Mouse (Mus musculus) heart, adult 9 months (tissue): ENCODE data around the gene Fcho2.
A peak's percentile ranks its signal among the peaks of the same experiment; 100 is the strongest.
"Not testable (repeated sequence)": the region's sequence is repeated elsewhere in the genome, so short reads cannot be mapped to it uniquely, and the experiment has no call there.

Experiments
- DNase-seq, 2 experiments: peaks; one replicate each; pipeline ENCODE4 v3.0.0; 2022; ENCODE audit warnings: low spot score in 2 of 2

Gene Fcho2

DNA sequence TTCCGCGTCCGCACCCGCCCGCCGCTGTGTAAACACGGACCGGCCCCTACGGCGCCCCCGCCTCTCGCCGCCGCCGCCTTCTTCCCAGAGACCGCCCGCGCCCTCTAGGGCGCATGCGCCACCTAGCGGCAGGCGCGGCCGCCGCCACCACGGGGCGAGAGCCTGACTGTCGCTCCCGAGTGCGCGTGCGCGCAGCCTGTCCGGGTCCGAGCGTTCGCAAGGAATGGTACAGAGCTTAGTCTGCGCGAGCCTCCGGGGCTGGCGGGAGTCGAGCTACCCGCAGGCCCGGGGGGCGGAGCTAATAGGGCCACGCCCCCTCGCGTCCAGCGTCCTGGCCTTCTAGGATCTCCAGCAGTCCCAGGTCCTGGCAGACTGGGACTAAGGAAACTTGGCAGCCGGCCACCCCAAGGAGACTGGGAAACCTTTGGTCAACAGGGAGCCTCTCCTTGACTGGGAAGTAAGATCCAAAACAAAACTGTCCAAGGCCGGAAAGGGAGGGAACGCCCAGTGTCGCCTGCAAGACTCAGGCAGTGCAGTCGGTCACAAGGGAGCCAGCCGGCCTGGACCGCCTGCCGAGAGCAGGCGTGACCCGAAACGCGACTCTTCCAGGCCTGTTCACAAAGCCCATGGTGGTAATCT, at the start of gene Fcho2:
Gene Fcho2, minus strand, starts transcription at position 303 of the 639 bp plus-strand sequence.
- DNase-seq = peak; percentile 100

DNA sequence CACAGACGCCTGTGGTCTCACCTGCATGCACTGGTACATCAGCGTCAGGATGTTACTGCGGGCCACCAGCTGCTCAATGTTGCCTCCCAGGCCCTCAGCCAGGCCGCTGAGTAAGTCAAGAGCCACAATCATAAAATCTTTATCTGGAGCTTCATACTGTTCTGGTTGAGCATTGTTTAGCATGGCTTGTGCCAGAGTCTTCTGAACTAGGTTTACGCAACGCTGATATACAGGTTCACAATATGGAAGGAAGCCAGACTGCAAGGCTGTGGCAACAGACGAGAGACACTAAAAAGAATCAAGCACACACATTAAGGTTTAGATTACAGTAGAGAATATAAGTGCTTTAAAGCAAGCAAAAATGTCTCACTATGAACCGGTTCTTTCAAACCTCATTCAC, 40.0 kb upstream of the Fcho2 start:
- no peak for DNase-seq

DNA sequence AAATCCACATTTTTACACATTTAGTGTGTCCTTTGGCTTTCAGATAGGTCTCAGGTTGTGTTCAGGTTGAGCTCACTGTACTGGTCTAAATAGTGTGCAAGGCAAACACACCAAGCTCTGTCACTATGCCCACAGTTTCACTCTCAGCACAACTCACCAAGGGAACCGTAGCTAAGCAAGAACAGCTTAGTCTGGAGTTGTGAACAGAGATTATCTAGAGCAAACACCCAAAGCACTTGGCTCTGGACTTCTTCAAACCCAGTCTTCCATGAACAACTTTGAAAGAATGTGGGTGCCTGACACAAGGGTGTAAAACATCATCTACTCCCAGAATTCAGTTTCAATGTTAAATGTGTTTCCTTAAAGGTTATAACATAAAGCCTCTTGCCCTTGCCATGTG, 30.5 kb upstream of the Fcho2 start:
- DNase-seq = no peak

DNA sequence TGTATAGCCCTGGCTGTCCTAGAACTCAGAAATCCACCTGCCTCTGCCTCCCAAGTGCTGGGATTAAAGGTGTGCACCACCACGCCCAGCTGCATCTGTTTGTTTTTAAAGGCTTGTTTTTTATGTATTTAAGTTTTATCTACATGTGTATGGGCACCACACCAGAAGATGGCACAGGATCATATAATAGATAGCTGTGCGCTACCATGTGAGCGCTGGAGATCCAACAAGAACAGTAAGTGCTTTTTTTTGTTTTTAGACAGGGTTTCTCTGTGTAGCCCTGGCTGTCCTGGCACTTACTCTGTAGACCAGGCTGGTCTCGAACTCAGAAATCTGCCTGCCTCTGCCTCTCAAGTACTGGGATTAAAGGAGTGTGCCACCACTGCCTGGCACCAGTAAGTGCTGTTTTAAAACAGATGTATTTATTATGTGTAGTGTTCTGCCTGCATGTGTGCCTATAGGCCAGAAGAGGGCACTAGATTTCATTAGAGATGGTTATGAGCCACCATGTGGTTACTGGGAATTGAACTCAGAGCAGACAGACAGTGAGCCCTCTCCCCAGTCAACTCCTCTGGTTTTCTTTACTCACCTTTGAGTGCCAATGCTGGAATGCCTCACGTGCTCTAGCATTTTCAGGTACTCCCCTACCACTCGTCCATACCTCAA, 21.3 kb upstream of the Fcho2 start:
- no peak for DNase-seq

DNA sequence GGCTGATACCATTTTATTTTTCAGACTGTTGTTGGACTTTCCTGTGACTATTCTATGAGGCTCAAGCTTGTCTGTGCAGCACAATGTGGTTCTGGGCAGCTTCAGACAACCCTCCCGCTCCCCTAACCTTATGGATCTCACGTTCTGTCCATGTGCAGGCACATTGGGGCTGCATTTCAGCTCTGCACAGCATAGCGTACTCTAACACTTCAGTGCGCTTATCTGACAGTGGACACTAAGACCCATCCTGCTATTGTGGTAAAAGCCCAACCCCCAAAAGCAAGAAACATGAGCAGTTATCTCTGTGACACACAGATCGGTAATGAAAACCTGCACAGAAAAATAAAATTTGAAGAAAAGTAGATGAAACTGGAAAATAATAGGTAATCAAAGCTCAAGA, 20.5 kb upstream of the Fcho2 start:
- no peak for DNase-seq

DNA sequence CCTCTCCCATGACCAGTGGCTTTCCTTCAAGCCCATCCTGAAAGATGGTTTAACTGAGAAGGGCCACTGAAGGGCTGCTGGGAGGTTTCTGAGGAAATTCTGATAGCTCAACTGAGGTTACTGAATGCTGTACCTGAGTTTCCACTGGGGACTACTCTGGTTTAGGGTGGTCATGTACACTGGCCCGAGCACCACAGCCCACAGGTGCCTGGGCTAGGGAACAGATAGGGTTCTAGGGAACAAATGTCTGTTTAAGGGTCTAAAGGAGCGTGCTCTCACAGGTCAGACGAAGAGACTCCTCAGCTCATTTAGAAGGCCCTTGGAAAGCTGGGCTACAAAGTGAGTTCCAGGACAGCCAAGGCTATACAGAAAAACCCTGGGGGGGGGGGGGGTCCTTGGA, 19.5 kb upstream of the Fcho2 start:
- DNase-seq = no peak

DNA sequence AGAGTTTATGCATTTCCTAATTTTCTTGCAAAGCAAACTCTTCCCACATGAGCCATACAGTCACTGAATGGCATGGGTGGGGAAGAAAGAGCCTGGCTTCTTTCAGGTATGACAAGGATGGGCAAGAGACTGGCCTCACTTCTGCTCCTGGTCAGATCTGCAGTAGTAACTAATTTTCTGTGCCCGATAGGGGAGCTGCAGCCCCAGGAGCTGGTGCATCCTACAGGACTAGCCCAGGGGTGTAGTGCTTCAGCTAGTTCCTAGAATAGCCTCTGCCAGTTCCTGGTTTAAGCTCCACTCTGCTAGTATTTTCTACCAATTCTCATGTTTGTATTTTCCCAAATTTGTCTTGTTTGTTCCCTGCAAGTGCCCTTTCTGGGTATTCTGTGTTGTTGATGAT, 18.9 kb upstream of the Fcho2 start:
- DNase-seq = no peak

DNA sequence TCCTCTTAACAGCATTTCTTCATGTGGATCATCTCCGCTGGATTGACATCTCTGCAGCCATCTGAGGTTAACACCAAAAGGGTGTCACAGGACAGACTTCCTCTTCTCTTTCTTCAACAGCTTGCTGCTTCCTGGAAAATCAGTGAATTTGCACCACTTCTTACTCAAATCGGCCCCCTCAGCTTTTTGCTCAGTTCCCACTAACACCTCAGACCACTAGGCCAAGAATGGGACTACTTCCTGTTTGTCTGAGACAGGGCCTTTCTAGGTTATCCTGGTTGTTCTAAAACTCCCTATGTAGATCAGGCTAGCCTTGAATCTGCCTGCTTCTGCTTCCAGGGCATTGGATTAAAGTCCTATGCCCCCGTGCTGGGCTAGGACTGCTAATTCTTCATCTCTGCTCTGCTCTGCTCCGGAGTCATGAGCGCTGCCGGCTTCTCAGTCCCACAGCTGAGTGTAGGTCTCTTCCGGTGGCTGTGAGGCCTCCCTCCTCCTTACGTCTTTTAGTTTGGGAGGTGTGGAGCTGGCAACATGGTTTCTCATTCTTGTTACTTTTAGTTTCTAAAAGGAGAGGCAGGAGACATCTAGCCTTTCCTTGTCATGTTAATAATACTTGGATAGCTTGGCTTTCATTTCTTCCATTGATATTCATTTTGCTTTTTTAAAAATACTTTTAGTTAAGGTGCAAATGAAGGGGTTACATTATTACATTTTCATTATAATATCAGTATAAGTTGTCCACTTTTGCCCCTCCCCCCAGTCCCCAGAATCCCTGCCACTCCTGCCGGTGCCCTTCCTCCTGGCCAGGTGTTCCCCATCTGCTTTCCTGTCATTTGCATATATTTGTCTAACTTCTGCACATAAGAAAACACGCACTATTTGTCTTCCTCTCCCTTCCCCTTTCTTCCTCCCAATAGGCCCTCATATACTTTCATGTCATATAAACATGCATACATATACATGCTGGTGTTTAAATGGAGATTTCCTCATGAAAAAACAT, 17.5 kb upstream of the Fcho2 start:
- peak in 1 of 2 experiments; percentile 24 for DNase-seq

DNA sequence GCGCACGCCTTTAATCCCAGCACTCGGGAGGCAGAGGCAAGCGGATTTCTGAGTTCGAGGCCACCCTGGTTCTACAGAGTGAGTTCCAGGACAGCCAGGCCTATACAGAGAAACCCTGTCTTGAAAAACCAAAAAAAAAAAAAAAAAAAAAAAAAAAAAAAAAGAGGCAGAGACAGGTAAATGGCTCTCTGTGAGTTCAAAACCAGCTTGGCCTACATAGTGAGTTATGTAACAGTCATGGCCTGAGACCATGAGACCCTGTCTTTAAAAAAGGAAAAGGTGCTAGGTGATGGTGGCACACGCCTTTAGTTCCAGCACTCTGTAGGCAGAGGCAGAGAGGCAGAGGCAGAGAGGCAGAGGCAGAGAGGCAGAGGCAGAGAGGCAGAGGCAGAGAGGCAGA, 13.8 kb upstream of the Fcho2 start:
- DNase-seq = not testable (repeated sequence)

DNA sequence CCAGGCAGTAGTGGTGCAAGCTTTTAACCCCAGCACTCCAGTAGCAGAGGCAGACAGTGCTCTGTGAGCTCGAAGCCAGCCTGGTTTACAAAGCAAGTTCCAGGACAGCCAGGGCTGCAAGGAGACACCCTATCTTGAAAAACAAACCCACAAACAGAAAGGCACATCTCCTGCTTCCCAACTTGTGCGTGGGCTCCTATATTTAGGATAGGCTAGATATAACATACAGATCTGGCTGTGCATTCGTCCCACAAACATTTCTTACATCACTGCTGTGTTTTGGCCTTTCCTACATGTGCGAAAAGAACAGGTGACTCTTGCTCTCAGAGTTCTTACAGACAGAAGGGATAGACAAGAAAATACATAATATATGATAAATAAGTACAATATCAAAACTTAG, 10.3 kb upstream of the Fcho2 start:
- no peak for DNase-seq

DNA sequence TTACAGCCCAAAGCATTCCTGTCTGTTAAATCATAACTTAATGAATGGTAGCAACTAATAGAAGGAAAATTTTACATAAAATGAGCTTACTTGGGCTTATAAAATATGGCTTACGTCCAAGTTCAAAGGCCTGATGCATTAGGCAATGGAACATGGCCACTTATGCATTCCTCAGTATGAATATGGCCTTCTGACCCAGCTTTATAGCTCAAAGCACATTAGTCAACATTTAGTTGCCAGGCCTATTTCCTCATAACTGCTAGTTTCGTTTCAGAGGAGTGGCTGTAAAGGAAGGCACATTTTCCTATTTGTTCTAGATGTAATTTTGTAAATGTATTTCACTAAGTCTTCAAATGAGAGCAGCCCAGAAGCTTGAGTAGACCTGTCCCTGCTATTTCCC, 3.8 kb upstream of the Fcho2 start:
- DNase-seq = no peak

DNA sequence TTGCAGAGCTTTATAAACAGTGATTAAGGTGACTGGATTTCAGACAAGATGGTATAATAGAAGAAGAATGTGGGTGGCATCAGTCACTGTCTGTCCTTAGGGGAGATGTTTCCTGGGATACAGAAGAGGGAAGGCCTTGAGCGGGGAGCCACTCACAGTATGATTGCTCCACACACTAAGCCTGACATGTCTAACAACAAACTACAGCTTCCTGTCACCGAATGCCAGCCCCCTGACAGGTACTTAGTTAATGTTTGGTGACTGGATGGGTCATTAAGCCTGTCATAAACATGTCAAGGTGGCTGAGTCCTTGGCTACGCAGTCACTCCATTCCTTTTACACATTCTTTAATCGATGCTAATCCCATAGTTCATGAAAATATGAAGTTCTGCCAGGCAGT, 3.0 kb upstream of the Fcho2 start:
- DNase-seq = no peak

DNA sequence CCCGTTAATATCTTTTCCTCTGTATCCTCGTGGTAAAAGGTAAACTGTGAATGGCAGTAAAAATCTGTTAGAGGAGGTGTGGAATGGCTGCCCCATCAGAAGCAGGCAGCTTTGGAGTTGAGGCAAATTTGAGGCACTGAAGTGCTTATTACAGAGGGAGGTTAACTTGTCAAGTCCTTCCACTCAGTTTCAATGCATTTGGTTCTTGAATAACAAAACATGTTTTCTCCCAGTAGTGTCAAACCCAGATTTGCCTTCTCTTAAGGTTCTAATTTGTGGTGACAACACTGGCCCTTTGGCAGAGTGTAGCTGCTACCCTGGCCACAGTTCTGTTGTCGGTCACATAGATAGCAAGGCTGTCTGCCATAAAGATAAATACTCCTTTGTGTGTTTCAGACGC, 2.5 kb upstream of the Fcho2 start:
- DNase-seq = no peak

DNA sequence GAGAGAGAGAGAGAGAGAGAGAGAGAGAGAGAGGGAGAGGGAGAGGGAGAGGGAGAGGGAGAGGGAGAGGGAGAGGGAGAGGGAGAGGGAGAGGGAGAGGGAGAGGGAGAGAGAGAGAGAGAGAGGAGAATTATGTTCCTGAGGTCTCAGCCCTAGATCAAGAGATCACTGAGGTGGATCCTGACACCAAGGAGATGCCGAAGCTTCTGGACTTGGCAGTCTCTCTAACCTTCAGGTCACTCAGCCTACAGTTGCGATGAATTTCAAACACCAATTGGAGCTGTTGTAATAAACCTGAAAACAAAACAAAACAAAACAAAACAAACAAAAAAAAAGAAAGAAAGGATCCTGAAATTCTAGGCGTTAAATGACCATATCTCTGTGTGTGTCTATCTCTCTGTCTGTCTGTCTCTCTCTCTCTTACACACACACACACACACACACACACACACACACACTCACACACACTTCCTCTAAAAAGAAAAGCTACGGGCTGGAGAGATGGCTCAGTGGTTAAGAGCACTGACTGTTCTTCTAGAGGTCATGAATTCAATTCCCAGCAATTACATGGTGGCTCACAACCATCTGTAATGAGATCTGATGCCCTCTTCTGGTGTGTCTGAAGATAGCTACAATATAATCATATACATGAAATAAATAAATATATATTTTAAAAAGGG, 1.9 kb upstream of the Fcho2 start:
- not testable (repeated sequence) for DNase-seq

DNA sequence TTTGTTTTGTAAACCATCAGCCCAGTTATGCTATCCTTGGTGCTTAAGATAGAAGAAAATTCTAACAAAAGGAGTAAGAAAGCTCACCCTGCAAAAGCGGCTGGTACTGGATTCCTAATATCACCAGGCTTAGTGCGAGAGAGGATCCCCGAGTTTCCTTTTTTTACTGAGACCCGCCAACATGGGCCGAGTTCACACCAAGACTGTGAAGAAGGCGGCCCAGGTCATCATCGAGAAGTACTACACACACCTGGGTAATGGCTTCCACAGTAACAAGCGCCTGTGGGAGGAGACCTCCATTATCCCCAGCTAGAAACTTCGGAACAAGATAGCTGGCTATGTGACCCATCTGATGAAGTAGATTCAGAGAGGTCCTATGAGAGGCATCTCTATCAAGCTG, 1.3 kb upstream of the Fcho2 start:
- no peak for DNase-seq

DNA sequence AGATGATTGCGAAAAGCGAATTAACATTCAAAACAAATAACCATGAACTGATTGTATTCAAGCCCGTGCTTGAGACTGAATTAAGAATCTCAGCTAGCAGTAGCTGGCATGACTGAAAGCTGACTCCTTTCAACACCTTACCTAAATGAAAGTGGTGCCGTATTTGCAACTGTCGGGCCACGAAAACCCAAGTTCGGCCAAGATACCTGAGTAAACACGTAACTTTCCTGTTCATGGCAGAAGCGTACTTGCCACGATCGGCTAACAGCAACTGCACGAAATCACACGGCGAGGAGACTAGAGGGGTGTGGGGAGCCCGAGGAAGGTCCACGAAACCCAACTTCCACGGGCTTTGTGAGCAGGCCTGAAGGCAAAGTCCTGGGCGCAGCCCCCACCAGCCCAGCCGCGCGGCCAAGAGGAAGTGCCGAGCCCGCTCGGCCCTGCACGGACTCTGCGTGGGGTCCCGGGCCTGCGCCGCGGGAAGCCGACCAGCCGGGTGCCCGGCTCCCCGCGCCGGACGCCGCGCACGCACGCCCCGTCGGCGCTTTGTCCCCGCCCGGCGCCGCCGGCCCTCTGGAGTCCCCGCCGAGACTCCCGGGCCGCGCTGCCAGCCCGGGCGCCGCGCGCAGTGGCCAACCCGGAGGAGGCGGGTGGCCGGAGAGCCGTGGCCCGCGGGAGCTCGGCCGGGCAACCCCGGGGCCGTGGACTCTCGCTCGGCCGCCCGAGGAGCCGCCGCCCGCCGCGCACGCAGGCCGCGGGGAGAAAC, 791 bp downstream of the Fcho2 start:
- peak; percentile 55 to 62 for DNase-seq

DNA sequence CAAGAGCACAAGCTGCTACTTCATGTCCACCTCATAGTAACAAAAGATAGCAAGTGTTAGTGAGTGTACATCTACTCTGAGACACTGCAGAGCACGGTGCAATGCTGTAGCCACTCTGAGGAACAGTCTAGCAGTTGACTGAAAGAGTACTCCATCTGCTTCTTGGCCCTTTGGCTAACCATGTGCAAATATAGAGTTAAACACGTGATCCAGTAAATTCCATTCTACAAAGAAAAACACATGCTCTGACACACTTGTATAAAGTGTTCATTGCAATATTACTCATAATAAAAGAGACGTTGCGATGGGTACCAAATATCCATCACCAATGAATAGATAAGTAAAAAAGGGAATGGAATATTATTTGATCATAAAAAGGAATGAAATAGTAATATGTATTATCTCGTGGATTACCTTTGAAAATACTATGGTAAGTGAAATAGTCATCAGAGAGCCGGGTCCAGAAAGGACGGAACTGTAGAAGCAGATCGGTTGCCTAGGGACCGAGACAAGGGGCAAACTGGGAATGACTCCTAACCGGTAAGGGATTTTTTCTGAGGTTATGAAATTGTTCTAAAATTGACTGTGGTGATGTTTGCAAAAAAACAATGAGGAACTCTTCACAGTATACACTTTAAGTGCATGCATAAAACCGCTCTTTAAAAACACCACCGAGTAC, 1.5 kb downstream of the Fcho2 start:
- DNase-seq = no peak

DNA sequence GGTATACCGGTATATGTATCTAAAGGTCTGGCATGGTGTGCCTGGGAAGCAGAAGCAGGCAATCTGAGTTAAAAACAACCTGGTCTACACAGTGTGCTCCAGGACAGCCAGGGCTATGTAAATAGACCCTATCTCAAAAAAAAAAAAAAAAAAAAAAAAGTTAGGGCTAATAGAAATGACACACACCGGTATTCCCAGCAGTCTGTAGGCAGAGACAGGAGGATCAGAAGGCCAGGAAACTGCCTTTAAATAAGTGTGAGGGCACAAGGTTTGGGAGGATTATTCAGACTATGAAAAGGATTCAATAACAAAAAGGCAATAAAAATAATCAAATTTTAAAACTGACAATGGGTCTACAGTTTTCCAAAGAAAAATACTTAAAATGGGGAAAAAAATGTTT, 2.1 kb downstream of the Fcho2 start:
- DNase-seq = no peak

DNA sequence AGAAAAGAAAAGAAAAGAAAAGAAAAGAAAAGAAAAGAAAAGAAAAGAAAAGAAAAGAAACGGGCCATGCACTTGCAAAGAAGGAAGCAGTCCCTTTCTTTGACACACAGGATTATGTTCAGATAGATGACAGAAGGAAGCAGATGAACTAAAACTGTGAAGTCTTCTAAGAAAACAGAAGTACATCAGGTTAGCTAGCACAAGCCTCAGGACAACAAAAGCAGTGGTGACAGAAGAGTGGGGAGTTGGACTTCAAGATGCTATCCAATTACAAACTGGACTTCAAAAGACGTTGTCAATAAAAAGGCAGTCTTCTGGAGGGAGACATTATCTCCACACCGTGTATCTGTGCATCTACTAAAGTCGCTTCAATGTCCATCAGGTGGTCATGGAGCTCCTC, 3.0 kb downstream of the Fcho2 start:
- no peak for DNase-seq

DNA sequence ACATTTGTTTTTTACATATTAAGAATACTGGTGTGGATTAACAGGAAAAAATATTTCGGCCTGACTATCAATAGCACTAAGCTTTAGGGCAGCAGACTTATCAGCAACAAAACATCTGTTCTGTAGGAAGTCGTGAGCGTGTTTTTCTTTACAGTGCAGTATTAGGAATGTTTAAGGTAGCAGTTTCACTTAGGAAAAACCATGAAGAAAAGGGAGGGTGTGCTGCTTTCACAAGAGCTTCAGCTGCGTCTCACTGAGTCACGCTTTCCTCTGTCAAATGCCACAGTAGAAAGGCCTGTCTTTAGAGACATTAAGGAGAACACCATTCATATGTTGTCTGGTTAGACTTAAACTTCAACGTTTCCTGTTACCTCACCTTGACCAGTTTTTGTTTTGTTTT, 5.1 kb downstream of the Fcho2 start:
- DNase-seq = peak; percentile 23 to 42

DNA sequence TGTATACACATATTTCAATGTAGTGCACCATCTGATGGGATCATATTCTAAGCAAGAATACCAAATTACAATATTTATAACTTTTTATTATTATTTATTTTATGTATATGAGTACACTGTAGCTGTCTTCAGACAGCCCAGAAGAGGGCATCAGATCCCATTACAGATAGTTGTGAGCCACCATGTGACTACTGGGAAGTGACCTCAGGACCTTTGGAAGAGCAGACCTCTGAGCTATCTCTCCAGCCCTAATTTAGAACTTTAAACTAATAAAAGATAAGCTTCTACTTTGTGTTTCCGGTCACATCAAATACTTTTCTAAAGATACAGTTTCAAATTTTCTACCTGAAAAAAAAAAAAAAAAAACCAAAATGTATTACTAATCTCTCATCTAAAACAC, 6.2 kb downstream of the Fcho2 start:
- no peak for DNase-seq
